Mouse (Mus musculus): ENCODE results near the gene Tmem117.

The Tmem117 gene

DNA sequence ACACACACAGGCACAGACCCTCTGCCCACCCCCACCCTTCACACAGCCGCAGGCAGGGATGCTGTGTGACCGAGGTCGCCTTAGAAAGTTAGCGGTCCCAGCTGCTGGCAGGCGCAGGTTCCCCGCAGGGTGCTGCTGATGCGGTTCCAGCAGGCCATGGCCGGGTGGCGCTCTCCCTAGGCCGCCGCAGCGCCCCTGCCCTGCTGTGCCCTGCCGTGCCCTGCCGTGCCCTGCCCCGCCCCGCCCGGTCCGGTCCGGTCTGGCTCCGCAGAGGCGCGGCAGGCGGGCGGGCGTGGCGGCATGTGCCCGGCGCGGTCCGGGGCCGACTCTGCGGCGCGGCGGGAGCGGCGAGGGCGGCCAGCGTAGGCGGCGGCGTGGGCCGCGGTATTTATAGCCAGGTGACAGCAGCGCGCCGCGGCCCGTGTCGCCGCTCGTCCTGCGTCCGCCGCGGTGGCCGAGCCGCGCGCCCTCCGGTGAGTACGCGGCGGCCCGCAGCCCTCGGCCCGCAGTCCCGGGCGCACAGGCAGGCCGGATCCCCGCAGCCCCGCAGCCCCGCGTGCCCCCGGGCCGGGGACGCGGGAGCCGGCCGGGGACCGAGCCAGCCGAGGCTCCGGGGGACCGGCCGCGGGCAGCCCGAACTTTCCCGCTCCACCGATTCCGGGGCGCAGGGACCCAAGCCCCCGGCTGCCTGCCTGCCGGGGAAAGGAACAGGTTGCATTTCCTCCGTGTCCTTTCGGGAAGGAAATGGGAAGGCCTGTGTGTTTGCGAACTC, at the start of gene Tmem117:
Gene Tmem117 (plus strand): TSS at position 403 of the 772 bp plus-strand sequence.
- DNase-seq (ENCODE audit: low read depth), result no peak

DNA sequence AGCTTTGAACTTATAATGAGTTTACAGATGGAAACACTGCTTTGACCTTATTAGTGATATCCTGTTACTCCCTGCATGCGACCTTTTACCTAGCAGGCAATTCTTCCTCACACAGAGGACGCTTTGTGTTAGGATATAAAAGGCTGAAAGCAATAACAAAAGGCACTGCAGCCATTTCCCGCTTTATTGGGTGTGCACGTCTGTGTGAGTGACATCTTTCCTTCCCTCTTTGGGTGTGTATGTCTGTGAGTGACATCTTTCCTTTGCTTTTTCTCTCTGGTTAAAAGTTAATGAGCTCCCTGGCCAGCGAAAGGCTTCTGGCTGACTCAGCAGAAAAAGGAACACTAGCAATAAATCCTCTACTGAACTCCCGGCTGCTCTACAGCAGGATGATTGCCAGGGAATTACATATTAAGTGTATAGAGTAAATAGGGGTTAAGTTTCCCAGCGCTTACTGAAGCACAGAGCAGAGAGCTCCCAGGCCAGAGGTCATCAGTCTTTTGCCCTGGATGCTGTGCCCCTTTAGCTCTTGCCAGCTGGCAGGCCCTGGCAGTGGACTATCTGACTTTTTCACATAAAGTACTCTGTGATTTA, 46.9 kb upstream of the Tmem117 start:
- no peak for DNase-seq (ENCODE audit: low read depth)

DNA sequence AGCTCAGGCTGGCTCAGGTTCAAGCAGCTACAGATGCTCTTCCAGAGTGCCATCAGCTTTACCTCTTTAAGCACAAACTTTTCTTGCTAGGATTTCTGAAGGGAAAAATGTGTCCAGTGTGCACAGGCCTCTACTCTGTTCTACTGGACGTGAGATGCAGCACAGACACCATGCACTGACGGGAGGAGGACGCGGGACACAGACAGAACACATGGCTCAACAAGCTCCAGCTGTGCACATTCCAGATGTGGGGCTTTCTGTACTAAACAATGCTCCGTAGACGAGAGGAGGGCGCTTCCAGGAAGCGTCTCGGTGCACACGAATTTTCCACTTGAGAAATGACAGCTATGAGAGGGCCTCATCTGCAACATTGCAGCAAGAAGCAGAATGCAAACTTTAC, 45.9 kb upstream of the Tmem117 start:
- no peak for DNase-seq (ENCODE audit: low read depth)

DNA sequence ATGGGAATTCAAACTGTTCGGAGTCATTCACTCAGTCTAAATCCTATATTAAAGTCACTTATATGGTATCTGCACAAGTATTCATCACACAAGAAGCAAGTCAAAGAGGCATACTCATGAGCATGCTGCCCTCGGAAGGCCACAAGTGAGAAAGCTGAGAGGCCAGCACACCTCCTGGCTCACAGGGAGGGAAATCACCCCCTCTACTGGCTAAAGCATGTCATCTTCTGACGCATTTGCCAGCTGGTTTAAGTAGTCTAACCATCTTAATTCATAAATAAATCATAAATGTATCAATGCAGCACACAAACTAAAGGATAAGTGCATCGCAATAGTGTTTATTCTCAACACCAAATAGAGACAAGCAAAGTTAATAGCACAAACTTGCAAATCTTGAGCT, 44.3 kb upstream of the Tmem117 start:
- no peak for DNase-seq (ENCODE audit: low read depth)

DNA sequence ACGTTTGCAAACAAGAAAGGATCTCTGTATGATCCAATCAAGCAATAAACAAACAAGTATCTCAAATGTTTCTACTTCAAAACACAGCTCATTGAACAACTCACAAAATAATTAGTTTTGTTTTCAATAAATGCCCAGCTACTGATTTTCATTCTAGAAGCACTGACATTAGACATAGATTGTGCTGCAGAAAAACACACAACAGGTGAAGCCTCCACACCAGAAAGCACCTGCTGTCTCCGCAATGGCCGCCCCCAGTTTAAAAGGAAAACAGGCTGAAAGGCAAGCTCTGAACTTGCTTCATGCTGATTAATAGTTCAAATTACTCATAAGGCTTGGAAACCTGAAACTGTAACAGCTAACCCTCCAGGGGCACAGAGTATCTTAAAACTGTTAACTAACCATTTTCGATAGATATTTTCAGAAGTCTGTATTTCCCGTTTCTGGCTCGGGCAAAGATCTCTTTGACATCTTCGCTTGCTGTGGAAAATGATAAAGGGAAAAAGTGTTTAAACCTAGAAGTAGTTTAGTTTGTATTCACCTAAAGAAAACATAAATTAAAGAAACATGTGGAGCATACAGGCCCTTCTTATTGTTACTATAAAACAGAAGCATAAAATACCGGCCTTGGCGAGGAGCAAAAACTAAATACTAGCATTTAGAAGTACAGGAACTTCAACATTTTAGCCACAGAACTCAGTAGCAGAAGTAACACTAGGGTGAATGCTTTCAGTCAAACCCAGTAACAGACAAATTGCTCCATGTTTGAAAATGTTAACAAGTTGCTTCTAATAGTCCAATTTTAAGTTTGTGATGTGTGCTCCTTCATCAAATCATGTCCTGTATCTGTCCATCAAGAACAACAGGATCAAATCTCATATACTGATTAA, 41.0 kb upstream of the Tmem117 start:
- DNase-seq (ENCODE audit: low read depth), result no peak

DNA sequence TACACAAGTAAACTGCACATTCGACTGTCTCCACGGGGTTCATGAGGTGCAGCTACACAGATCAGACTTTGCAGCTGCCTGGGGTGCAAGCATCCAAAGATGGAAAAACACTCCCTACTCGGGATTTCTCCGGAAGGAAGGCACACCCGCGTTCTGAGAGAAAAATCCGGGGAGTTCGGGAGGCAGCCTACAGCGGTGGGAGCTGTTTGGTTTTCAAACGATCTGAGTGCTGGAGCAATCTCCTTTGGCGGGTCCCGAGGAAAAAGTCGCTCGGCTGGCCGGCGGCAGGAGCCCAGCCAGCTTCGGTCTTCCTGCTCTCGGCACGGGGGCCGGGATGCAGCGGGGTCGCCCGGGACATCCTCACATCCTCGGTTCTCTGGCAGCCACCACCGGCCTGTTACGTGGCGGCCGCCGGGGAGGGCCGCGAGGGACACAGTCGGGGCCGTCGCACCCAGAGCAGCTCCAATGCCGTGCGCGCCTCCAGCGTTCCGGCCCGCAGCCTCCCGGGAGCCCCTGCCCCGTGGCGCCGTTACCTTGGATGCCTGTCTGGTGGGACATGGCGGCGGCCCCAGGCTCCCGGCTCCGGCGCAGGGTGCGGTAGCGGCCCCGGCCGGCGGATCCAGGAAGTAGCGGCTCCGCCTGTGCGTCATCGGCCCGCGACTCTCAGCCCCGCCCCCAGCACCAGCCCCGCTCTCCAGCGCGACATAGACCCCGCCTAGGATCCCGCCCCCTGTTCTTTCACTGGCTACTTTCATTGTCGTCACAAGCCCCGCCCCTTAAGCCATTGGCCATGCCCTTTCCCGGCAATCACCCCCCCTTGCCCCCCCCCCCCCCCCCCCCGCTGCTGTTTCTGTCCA, 39.6 kb upstream of the Tmem117 start, which contains the start of gene Twf1:
Gene Twf1 (minus strand): TSS at position 671 of the 857 bp plus-strand sequence.
- DNase-seq (ENCODE audit: low read depth), result peak; percentile 92

DNA sequence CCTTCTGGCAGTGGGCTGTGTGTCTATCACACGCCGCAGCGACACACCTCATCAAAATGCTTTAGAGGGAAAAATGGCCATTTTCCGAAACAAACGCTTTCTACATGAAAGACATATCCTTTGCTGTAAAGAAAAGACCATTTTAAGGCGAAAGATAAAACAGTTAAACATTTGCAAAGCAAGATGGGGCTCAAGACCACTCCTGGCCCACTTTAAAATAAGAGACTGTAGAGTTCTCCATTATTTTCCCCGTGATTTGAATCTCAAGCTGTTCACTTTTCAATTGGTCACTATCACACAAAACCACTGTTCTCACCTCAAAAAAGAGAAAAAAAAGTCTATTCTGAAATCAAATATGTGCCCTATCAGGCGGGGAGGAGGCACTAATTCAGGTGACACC, 38.9 kb upstream of the Tmem117 start:
- DNase-seq (ENCODE audit: low read depth), result no peak

DNA sequence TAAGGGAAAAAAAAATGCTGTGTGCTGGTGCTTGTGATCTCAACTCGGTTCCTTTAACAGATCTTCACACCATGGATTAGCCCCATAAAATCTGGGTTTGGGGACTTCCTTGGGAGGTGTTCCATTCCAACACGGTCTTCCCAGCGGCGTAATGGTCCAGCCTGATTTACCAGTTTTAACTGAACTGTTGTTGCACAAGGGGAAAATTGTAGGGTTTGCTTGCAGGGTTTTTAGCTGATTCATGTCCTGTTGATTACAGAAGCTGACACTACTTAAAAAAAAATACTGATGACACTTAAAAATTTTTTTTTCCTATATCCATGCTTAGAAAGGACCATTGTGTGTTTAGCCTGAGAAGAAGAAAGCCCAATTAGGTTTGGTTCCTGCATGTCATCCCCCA, 37.7 kb upstream of the Tmem117 start:
- no peak for DNase-seq (ENCODE audit: low read depth)

DNA sequence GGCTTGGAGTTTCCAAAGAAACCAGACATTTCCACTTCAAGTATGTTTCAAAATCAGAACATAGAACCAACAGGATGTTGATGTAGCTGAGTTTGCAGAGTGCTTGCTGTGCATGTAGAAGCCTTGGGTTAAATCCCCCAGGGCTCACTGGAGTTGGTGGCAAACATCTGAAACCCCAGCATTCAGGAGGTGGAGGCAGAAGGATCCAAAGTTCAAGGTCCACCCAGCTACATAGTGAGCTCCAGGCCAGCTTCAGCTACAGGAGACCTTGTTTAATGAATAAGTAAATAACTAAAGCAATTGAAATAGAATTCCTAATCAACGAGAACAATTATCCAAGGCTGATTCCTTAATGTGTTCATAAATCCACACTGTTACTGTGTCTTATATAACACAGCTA, 35.4 kb upstream of the Tmem117 start:
- no peak for DNase-seq (ENCODE audit: low read depth)

DNA sequence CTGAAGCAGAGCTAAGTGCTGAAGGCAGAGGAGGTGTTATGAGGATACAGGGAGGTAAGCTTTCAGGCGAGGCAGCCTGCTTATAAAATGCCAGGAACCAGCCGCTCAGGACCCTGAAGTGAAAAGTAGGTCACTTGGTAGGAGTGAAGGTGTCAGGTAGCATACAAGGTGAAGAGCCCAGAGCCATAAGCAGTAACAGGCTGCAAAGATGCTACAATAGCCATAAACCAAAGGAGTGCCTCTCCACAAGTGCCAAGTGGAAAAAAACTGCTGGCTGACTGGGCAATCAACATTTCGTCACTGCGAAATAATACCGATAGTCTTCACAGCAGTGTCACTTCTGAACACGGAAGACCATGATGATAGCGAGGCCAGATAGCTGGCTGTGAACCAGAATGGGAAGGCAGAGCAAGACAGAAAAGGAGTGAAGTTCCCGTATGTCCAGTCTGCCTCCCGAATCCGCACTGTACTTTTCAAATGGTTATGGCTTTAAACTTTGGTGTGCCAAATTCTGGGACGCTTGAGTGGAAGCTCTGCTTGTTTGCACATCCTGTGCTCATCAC, 28.8 kb upstream of the Tmem117 start:
- DNase-seq (ENCODE audit: low read depth), result no peak

DNA sequence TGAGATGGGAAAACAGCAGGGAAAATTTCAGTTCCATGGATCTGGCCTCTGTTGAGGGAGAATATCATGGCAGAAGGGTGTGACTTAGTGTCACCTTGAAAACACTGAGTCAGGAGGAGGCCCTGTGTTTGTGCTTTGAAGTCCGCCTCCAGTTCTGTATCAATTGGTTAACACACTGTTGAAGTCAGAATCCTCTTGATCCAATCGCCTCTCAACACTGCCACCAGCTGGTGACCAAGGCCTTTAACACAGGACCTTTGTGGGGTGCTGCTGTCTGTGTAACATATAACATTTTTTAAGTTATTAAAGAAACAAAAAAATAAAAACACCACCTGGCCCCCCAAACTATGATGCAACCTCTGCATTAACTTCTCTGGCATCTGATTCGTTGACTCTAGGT, 27.7 kb upstream of the Tmem117 start:
- DNase-seq (ENCODE audit: low read depth), result no peak

DNA sequence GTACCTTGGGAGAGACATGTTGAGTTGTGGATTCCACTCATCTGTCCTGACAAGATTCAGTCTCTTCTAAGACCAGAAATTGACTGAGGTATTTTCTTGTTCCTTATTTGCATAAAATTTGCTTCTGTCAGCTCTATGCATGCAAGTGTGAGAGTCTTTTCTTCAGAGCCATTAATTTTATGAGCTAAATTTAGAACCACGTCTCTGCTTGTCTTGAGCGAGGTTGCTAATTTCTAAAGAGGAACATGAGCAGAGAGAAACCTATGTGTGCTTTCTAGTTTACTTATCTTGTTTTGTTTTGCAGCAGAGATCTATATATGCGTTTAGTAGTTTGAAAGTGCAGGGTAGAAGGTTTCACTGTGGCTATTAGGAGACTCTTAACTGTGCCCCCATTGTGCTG, 26.6 kb upstream of the Tmem117 start:
- DNase-seq (ENCODE audit: low read depth), result no peak

DNA sequence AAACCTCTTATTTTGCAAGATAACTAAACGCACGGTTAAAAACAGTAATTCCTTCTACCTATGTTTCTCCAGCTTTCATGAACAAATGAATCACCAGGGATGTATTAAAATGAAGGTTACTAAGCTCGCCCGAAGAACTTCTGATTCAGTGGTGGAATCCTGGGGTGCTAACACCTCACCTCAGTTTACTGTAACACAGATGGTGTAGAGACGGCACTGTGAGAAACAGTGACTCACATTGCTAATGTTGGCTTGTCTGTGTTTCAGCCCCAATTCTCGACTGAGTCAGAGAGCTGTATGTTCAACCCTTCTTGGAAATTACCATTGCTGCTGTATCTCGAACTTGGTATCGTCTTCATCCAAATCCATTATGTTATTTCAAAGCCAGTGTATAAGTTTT, 21.3 kb upstream of the Tmem117 start:
- DNase-seq (ENCODE audit: low read depth), result no peak

DNA sequence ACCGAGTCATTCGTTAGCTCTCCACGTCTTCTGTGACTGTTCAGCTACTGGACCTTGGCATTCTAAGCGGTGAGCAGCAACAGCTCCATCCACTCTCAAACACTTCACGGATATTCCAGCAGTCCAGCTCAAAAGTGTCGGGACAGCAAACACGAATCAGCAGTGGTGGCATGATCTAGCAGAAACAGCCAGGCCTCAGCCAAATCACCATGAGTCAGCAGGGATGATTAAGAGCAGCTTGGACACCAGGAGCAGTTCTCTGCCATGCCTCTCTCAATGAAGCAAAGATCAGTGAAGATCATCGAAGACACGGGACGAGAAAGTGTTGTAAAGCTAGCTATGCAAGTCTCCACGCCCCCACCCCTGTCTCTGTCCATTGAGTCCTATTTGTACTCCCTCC, 13.0 kb upstream of the Tmem117 start:
- no peak for DNase-seq (ENCODE audit: low read depth)

DNA sequence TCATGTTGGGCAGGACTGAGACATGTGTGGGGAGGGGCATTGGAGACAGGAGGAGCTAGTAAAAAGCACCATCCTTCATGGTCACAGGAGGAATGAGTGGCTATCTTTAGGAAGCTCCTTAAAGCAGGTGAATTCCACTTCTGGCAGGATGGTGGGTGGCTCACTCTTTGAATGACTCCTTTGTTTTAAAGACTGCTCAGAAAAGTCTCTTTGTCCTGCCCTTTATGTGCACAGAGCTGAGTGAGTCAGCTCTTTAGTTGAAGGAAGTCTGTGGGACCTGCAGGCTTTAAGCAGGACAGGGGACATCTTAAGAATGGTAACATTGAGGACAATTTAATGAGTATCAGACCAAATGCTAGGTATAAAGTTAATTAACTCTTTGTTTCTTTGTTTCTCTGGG, 8.1 kb upstream of the Tmem117 start:
- no peak for DNase-seq (ENCODE audit: low read depth)

DNA sequence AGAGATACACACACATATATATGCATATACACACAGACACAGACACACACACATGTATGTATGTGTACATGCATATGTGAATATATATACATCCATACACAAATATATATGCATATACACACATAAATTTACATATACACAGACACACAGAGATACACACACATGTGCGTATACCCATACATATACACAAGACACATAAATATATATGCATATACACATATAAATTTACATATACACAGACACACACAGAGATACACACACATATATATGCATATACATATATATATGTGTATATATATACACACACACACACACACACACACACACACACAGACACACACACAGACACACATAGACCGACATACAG, 586 bp upstream of the Tmem117 start:
- no peak for DNase-seq (ENCODE audit: low read depth)

DNA sequence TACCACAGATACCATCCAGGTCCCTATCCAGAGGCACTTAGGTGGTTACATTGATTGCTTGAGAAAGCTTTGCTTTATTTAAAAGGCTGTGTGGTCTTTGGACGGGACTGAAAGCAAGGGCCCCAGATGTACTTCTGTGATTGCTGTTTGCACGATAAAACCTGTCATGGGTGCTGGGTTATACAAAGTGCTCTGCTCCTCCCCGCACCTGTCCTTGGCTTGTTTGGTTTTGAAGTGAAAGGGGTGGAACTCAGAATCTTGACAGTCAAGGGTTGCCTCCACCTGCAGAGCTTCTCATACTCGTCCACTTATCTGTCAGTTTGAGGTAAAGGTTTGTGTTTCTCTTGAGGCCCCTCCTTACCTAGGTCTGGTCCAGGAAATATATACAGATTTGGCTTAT, 1.5 kb downstream of the Tmem117 start:
- DNase-seq (ENCODE audit: low read depth), result no peak

DNA sequence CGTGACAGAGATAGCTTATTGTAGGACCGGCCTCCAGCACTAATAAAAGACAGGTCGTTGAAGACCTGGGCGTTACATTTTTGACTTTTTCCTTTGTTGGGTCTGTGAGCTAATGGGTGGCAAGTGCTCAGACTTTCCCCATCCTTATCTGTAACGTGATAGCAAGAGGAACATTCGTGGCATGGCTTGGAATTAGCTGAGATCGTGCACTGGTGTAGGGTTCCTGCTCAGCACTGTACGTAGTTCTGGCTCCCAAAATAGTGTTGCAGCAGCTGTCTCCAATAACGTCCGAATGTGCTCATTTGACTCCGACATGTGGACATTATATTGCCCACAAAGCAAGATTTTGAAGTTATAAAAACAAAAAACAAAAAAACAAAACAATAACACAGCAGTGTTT, 5.5 kb downstream of the Tmem117 start:
- DNase-seq (ENCODE audit: low read depth), result no peak

DNA sequence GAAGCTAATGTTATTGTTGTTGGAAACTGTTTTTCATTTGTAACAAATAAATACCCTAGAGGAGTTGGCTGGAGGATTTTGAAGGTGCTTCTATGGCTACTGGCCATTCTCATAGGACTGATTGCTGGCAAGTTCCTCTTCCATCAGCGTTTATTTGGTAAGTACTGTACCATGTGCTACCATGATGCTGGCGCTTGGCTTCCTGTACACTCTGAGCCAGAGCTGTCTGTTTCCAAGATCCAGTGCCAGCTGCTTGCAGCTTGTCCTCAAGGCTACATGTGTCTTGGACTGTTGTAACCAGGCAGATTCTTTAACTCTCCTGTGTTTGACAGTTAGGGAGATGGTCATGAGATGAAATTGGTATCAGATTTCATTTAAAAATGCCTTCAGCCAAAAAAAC, 9.2 kb downstream of the Tmem117 start:
- no peak for DNase-seq (ENCODE audit: low read depth)

DNA sequence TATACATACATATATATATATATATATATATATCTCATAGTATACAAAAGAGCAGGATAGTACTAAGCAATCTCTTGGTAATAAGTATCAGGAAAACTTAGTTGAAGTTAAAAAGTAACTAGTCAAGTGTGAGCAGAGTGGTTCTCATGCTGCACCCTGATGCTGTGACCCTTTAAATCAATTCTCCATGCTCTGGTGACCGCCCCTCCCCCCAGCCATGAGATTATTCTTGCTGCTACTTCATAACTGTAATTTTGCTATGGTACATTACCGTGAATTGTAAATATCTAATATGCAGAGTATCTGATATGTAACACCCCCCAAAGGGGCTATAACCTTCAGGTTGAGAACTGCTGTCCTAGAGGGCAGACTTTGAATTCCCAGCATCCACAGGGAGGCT, 10.1 kb downstream of the Tmem117 start:
- DNase-seq (ENCODE audit: low read depth), result no peak

DNA sequence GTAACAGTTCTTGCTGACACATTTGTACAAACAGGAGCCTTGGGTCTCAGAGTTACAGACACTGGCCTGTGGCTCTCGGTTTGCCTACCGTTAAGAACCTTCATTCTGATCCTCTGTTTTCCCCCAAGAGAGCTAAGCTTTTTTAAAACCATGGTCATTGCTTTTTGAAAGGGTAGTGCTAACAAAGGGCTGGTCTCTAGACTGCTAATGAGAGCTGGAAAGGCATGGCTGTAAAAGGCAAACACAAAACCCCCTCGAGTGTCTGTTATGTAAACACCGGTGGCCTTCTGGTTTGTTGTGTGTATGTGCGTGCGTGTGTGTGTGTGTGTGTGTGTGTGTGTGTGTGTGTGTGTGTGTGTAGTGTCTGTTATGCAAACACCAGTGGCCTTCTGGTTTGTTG, 17.0 kb downstream of the Tmem117 start:
- no peak for DNase-seq (ENCODE audit: low read depth)

DNA sequence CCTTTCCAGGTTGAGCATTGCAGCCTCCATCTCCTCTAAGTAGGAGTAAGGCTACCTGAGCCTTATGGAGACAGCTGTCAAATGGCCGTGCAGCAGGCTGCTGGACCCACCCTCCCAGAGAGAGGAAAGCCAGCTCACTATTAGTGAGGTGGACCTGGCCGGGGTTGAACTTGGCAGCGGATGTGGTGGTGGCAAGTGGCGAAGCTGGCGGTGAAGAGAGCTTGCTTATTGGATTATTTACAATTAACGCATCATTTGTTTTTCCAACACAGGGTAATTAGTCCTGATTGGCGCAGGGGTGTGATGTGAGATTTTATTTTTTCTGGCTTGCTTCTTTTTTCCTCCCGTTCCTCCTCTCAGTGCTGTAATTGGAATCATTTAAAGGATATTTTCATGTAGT, 19.4 kb downstream of the Tmem117 start:
- DNase-seq (ENCODE audit: low read depth), result no peak

All from c-Kit-positive CD71-positive TER-119-negative erythroid progenitor cells, embryonic 14.5 days (primary cell).